Mouse (Mus musculus) bone marrow, adult 2 months (tissue): Measurements from ENCODE around the gene Tymp. TPM values are rescaled to one million over a fixed set of nuclear protein-coding genes. Genes with fewer than 3 reads are reported as not detected.

Experiments
- H3K27ac ChIP-seq: fragments of 200-500 bp; 2 replicates; pipeline ENCODE4 v1.5.1; 2012; ENCODE audit warnings: low read depth, mild to moderate bottlenecking, control low read depth, inconsistent platforms, low read length; ENCODE audit not compliant: control insufficient read depth, poor library complexity, insufficient read depth
- H3K4me1 ChIP-seq: fragments of 200-500 bp; 2 replicates; pipeline ENCODE4 v1.6.1; 2011; ENCODE audit warnings: low read length; ENCODE audit not compliant: control insufficient read depth, insufficient read depth
- H3K4me3 ChIP-seq: fragments of 200-500 bp; replicated peaks from 2 replicates; pipeline ENCODE3; 2011; ENCODE audit warnings: mild to moderate bottlenecking, low read depth, low read length, control low read depth; ENCODE audit not compliant: control insufficient read depth
- CTCF ChIP-seq: fragments of 200-500 bp; IDR thresholded peaks from 2 replicates; pipeline ENCODE4 v1.5.1; 2011; ENCODE audit warnings: low read length, control low read depth; ENCODE audit not compliant: control insufficient read depth, insufficient read depth
- POLR2A ChIP-seq: fragments of 200-500 bp; IDR thresholded peaks from 2 replicates; pipeline ENCODE4 v1.6.1; 2011; ENCODE audit warnings: low read depth, mild to moderate bottlenecking, control low read depth, low read length, borderline replicate concordance; ENCODE audit not compliant: control insufficient read depth
- WGBS: fragments of 180-500 bp; shearing (Covaris S2); methylation state at CpG from one replicate; pipeline ENCODE4 v1.1.7; 2018; 5-methylcytosine and 5-hydroxymethylcytosine counted together
- polyA plus RNA-seq: library from polyadenylated mRNA; stranded (reverse); fragments of >200 nt; gene quantifications from 2 replicates; pipeline ENCODE4 v1.2.4, GENCODE M21; 2011; ENCODE audit warnings: low replicate concordance; ENCODE audit not compliant: missing spikeins, insufficient read depth, insufficient read length

The Tymp gene
- polyA plus RNA-seq, 1 experiment: not detected

DNA sequence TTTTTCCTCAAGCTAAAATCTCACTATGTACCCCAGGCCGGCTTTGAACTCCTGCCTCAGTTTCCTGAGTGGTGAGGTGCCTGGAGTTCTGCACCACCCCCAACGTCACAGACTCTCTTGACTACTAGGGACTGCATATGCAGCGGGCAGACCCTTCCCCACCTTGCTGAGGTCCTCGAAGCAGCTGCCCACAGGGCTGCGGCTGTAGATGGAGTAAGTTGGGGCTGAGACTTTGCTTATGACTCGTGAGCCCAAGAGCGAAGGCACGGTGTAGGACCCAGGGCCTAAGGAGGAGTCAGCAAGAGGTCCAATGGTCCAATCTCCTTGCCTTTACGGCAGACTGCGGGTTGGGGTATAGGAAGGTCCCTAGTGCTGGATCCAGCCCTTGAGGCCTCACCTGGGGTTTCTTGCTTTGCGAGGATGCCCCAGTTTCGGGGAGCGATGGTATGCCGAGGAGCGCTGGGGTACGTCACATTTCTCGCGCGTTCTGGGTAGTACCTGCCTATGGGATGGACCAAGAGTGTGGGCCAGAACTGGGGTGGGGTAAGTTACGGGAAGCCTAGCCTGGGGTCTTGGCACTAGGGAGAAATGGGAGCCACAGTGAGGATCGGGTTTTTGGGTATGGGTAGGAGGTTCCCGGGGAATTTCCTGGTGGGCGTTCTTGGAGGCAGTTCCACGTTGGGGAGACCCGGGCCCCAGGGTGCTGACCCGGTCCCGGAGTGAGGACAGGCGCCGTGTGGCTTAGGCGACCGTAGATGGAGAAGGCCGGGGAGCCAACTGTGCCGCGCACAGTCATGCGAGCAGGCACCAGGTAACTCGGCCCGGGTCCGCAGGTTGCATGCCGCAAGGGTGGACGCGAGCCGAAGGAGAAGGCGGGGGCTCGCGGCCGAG, 1.3 kb upstream of the Tymp start:
- H3K27ac ChIP-seq: no peak overlapping the region
- 12% methylated on average over 46 of the region's 46 CpGs for WGBS
- TF ChIP-seq CTCF (no peak), POLR2A (no peak)
- peak overlapping the region; percentile 2 for H3K4me3 ChIP-seq
- H3K4me1 ChIP-seq: no peaks in the 10 kb centered on the region

DNA sequence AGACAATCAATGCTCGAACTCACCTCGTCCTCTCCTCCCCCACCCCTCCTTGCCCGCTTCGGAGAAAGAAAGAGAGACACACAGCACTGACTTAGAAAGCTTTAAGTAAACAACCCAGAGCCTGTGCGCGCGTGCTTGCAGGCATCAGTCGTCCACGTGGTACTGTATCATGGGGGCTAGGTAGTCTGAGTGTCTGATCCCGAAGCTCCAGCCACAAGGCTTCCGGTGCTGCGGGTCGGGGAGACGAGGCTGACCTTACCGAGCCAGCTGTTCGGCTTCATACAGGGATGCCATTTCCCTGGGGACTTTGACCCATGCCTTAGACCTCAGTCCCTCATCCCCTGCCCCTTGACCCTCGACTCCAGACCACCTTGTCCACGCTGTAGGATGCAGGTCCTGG, 523 bp upstream of the Tymp start:
- Histone ChIP-seq H3K27ac (no peak overlapping the region), H3K4me1 (no peaks in the 10 kb centered on the region), H3K4me3 (no peak overlapping the region)
- 31% methylated on average over 18 of the region's 18 CpGs for WGBS
- TF ChIP-seq POLR2A (no peak), CTCF (no peak)

DNA sequence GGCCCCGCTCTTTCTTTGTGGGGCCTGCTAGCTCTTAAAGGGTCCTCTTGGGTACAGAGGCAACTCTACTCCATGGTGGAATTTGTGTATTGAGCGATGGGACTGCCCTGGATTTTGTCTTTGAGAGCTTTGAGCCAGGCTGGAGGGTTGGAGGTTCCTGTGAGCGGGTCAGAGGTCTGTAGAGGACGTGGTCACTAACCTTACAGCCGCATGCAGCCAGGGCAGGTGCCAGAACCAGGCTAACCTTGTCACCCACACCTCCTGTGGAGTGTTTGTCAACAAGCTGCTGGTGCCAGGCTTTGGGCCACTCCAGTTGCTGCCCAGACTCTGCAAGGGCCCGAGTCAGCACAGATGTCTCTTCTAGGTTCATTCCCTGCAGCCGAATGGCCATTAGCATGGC, 799 bp downstream of the Tymp start:
- 79% methylated on average over 7 of the region's 7 CpGs for WGBS
- no peak overlapping the region for H3K4me3 ChIP-seq
- H3K4me1 ChIP-seq: no peaks in the 10 kb centered on the region
- TF ChIP-seq POLR2A (no peak), CTCF (no peak)
- no peak overlapping the region for H3K27ac ChIP-seq

DNA sequence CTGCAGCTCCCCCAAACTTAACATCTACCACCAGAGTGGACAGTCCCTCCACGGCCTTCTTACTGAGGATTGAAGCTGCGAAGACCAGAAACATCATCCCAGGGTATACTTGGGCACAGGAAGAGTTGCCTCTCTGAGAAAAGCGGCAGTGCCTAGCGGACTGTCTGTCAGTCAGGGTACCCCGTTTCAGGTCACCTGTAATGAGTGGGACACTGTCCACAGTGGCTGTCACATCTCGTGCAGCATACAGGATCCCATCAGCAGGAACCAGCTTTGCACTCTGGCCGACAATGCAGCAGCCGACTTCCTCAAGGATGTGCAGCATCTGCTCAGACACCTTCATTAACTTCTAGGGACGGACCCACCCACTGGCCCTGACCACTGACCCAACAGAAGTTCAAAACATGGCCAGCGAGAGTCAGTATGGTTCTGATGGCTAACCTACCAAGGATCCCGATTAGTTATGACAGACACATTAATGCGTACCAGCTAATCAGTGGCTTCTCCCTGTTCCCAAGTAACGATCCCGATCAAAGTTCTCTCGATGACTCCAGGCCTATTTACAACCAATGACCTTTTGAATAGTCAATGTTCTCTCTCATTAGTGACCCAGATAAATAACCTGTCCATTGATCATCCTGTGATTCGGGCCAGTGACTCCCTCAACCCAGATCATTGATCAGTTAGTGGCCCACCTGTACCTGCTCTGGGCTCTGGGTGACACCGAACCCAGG, 1.9 kb downstream of the Tymp start:
- Histone ChIP-seq H3K27ac (no peak overlapping the region), H3K4me1 (no peaks in the 10 kb centered on the region), H3K4me3 (no peak overlapping the region)
- WGBS: 87% methylated on average over 17 of the region's 17 CpGs
- TF ChIP-seq POLR2A: no peak
- no peak for TF ChIP-seq CTCF

DNA sequence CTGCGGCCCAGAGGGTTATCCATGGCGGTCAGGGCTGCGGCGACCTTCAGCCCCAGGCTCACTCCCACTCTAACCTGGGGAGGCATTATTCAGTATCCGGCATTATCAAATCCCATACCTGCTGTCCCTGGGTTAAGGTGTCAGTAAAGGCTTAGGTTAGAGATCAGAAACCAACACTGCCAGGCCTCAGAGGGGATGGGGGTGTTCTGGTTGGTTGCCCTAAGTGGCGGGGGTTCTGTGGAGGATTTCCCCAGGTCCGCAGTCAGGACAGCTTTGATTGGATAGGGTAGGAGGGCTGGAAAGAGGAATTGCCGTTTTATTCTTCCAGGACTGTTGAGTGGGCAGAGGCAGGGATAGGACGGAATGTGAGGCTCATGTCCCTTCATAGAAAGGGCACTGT, 2.5 kb downstream of the Tymp start:
- peak overlapping the region; percentile 94 for H3K4me3 ChIP-seq
- no peak for TF ChIP-seq CTCF
- TF ChIP-seq POLR2A: no peak
- WGBS: 58% methylated on average over 9 of the region's 9 CpGs
- no peak overlapping the region for H3K27ac ChIP-seq
- H3K4me1 ChIP-seq: no peaks in the 10 kb centered on the region

DNA sequence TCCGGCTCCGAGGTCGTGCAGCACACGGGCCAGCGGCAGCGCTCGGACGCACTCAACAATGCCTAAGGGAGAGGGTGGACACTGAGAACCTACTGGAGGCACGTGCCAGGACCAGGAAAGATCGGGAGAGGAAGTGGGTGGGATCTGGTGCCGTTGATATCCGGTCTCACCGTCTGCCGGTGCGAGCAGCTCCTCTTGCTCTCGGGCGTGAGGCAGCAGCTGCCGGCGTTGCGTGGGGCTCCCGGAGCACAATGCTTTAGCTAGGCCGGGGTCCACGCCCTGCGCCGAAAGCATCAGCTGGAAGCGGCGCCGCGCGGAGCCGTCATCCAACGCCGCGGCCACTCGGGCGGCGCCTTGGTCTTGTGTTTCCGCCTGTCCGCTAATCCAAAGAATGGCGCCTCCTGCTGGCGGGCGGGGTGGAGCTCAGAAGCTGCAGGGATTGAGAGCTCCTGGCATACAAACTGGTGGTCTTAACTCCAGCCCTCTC, 3.0 kb downstream of the Tymp start, which contains the start of gene Sco2:
TSS of gene Sco2 (minus strand) at position 85 of the 487 bp plus-strand sequence.
- Histone ChIP-seq H3K4me1 (no peaks in the 10 kb centered on the region), H3K4me3 (peak within 1 kb of the TSS; percentile 94), H3K27ac (peak within 1 kb of the TSS; percentile 85)
- WGBS: under 1% methylated on average over 42 of the region's 42 CpGs
- TF ChIP-seq POLR2A: peak; percentile 24; the same call in 1 of the 2 replicates
- peak; percentile 81 for TF ChIP-seq CTCF

DNA sequence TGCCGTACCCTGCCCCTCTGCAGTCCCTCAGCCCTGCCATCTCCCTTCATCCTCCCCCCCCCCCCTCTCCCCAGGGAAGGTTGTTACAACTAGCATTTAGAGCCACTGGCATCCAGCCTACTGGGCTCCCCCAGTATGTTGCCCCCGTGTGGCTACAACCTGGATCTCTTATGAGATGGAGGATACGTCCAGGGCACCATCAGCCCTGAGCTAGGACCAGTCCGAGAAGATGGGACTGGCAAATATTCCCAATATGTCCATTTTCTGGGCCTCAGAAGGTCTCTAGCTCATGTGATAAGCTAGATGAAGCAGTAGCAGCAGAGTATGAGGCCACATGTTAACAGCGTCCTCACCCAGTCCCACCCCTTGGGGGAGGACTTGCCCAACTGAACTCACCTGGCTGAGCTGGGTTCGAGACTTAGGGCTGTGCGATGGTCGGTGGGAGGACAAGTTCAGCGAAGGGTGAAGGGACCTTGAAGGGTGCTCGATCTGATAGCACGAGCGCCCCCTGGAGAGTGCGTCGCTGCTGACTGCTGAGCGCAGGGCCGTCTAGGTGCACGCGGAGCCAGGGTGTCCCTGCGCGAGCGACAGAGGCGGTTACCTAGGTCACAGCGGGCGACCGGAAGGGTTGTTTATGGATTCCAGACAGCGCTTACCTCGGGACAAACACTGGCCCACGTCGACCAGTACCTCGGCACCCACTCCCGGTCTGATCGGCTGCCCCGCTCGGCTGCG, 3.6 kb downstream of the Tymp start:
- H3K4me1 ChIP-seq: no peaks in the 10 kb centered on the region
- peak; percentile 80 for TF ChIP-seq CTCF
- TF ChIP-seq POLR2A: no peak
- 1% methylated on average over 35 of the region's 35 CpGs for WGBS
- H3K4me3 ChIP-seq: peak overlapping the region; percentile 94
- peak overlapping the region; percentile 85 for H3K27ac ChIP-seq
